Mouse (Mus musculus) gastrocnemius, postnatal 10 days (tissue): ENCODE measurements around the gene Gm49369. TPM values are rescaled to one million over a fixed set of nuclear protein-coding genes. Genes with fewer than 3 reads are reported as not detected.

ENCODE experiments used
- DNase-seq: peaks from one replicate; pipeline ENCODE4 v3.0.0; 2021; ENCODE audit warnings: mixed read lengths
- total RNA-seq, 2 experiments: library from RNA; stranded (reverse); gene quantifications; 2 replicates each; pipeline ENCODE4 v1.2.3; 2021

The Gm49369 gene
- total RNA-seq, 2 experiments from 2014 or later = 1.0 TPM; not detected in 1

GRCm38 (mm10) chr7:142394261-142395190, 12.1 kb upstream of the Gm49369 start:
- no peak for DNase-seq

- no peak for DNase-seq
Observed at GRCm38 (mm10) chr7:142393191-142393590, 10.7 kb upstream of the Gm49369 start.

GRCm38 (mm10) chr7:142391609-142392008, 9.1 kb upstream of the Gm49369 start:
- DNase-seq = no peak

GRCm38 (mm10) chr7:142391108-142391507, 8.6 kb upstream of the Gm49369 start:
- no peak for DNase-seq

GRCm38 (mm10) chr7:142389961-142390650, 7.6 kb upstream of the Gm49369 start:
- no peak for DNase-seq

GRCm38 (mm10) chr7:142388740-142389139, 6.3 kb upstream of the Gm49369 start:
- no peak for DNase-seq

- DNase-seq = no peak
Observed at GRCm38 (mm10) chr7:142388198-142388597, 5.7 kb upstream of the Gm49369 start.

- DNase-seq = peak; percentile 97
Observed at GRCm38 (mm10) chr7:142387419-142388148, 5.1 kb upstream of the Gm49369 start, which contains the start of gene Ctsd. Ctsd (minus strand) TSS chr7:142388038.

GRCm38 (mm10) chr7:142386621-142387201, 4.2 kb upstream of the Gm49369 start:
- no peak for DNase-seq

GRCm38 (mm10) chr7:142385742-142386403, 3.4 kb upstream of the Gm49369 start:
- DNase-seq = no peak

- DNase-seq = no peak
Observed at GRCm38 (mm10) chr7:142384306-142384705, 1.8 kb upstream of the Gm49369 start.

GRCm38 (mm10) chr7:142381175-142381574, 1.3 kb downstream of the Gm49369 start:
- no peak for DNase-seq

GRCm38 (mm10) chr7:142379186-142379585, 3.3 kb downstream of the Gm49369 start:
- DNase-seq = no peak

- no peak for DNase-seq
Observed at GRCm38 (mm10) chr7:142377233-142377925, 5.1 kb downstream of the Gm49369 start.

- DNase-seq = no peak
Observed at GRCm38 (mm10) chr7:142376096-142376495, 6.4 kb downstream of the Gm49369 start.

- no peak for DNase-seq
Observed at GRCm38 (mm10) chr7:142375261-142375724, 7.2 kb downstream of the Gm49369 start.

- DNase-seq = no peak
Observed at GRCm38 (mm10) chr7:142374413-142375015, 8.0 kb downstream of the Gm49369 start.

GRCm38 (mm10) chr7:142373641-142374412, 8.6 kb downstream of the Gm49369 start, which contains the start of gene Ifitm10:
Ifitm10 (minus strand) TSS chr7:142373753.
- DNase-seq = no peak

- no peak for DNase-seq
Observed at GRCm38 (mm10) chr7:142373039-142373438, 9.4 kb downstream of the Gm49369 start.
